Mouse (Mus musculus): ENCODE measurements at regions not wholly inside any gene's neighbourhood (a gene's known extent, or its start where the extent isn't known, plus 50 kb on each side); places are given as distances from the start of the nearest gene placed in this dataset.

GRCm38 (mm10) chr10:12005889-12006288 lies 662.7 kb downstream of the Epm2a start:
- no peak for TF ChIP-seq GATA1 (IDR thresholded peaks at IDR 0.05; ENCODE audit: borderline replicate concordance, low read length)
- TF ChIP-seq CTCF (IDR thresholded peaks at IDR 0.05; ENCODE audit: low read depth, low read length) = no peak
- no peak for TF ChIP-seq GATA2 (IDR thresholded peaks at IDR 0.05; ENCODE audit: borderline replicate concordance, low read depth, low read length)
- no peak for TF ChIP-seq TAL1 (conservative IDR thresholded peaks at IDR 0.05; ENCODE audit: low read depth, low read length)

All from G1E (cell line).